Mouse (Mus musculus): Measurements from ENCODE around the gene Krt8.

DNA sequence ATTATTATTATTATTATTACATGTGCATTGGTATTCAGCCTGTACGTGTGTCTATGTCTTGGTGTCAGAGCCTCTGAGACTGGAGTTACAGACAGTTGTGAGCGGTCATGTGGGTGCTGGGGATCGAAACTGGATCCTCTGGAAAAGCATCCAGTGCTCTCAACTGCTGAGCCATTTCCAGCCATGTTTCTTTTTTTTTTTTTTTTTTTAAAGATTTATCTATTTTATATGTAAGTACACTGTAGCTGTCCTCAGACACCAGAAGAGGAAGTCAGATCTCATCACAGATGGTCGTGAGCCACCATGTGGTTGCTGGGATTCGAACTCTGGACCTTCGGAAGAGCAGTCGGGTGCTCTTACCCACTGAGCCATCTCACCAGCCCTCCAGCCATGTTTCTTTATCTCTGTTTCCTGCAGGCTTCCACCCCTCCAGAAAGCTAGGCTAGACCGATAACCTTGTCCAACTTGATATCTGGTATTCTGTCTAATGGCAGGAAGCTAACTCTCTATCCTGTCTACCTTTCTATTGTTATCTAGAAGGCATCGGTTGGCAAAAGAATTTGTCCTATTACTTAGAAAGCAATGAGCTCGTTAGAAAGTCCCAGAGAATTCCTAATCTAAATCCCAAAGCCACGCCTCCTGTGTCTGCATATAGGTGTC lies 4.5 kb downstream of the Krt8 start:
- TF ChIP-seq CTCF (IDR thresholded peaks at IDR 0.05; ENCODE audit: control insufficient read depth, insufficient read depth, insufficient read length): no peak
- no peak for TF ChIP-seq MAX (IDR thresholded peaks at IDR 0.05)
- no peak for TF ChIP-seq USF1 (IDR thresholded peaks at IDR 0.05; ENCODE audit: low read depth)
- no peak for TF ChIP-seq MYOD1 (IDR thresholded peaks at IDR 0.05; ENCODE audit: control insufficient read depth, insufficient read length, low read depth)

All from C2C12 (cell line).